Mouse (Mus musculus): Measurements from ENCODE around the gene Grb2. TPM values are rescaled to one million over a fixed set of nuclear protein-coding genes. Genes with fewer than 3 reads are reported as not detected.

Grb2 gene
- total RNA-seq, 2 experiments from 2014 or later = 188 to 210 TPM

GRCm38 (mm10) chr11:115712674-115713298 lies 4.4 kb upstream of the Grb2 start:
- DNase-seq (ENCODE audit: extremely low spot score in 1 of 2, low spot score in 1 of 2) = no peak

GRCm38 (mm10) chr11:115712268-115712667 lies 3.9 kb upstream of the Grb2 start:
- no peak for DNase-seq (ENCODE audit: extremely low spot score in 1 of 2, low spot score in 1 of 2)

- DNase-seq (ENCODE audit: extremely low spot score in 1 of 2, low spot score in 1 of 2) = no peak
These were observed 2.7 kb upstream of the Grb2 start for GRCm38 (mm10) chr11:115711133-115711532.

GRCm38 (mm10) chr11:115709829-115710559 lies 1.6 kb upstream of the Grb2 start:
- no peak for DNase-seq (ENCODE audit: extremely low spot score in 1 of 2, low spot score in 1 of 2)

DNA sequence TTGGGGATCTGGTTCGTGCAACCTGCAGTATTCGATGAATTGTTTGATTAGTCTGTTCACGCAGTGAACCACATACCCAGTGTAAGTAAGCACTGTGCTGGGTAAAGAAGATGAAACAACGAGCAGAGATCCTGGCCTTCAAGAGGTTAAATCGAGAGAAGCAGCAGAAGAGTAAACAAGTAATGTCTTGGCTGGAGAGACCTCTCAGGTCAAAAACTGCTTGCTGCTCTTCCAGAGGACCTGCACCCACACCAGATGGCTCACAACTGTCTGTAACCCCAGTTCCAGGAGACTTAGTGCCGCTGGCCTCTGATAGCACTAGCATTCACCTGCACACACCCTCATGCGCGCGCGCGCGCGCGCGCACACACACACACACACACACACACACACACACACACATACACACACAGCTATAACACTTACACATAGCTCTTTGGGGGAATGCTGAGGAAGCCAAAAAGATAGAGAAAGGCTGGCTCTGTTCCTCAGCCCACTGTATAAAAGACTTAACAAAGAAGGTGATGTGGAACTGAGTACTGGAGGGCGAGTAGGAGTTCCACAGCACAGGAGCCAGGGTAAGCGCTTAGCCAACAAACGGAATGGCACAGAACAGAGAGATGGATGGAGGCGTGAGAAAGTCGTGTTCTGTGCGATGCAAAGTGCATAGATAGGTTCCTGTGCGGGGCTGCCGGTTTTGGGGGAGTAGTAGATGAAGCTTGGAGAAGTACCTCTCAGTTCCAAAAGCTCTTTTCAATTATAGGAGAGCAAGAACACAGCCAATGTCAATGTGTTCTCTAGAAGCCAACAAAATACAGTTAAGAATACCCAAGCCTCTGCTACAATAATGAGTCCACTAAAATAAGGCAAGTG lies 795 bp upstream of the Grb2 start:
- peak; percentile 19 to 42 for DNase-seq (ENCODE audit: extremely low spot score in 1 of 2, low spot score in 1 of 2)

DNA sequence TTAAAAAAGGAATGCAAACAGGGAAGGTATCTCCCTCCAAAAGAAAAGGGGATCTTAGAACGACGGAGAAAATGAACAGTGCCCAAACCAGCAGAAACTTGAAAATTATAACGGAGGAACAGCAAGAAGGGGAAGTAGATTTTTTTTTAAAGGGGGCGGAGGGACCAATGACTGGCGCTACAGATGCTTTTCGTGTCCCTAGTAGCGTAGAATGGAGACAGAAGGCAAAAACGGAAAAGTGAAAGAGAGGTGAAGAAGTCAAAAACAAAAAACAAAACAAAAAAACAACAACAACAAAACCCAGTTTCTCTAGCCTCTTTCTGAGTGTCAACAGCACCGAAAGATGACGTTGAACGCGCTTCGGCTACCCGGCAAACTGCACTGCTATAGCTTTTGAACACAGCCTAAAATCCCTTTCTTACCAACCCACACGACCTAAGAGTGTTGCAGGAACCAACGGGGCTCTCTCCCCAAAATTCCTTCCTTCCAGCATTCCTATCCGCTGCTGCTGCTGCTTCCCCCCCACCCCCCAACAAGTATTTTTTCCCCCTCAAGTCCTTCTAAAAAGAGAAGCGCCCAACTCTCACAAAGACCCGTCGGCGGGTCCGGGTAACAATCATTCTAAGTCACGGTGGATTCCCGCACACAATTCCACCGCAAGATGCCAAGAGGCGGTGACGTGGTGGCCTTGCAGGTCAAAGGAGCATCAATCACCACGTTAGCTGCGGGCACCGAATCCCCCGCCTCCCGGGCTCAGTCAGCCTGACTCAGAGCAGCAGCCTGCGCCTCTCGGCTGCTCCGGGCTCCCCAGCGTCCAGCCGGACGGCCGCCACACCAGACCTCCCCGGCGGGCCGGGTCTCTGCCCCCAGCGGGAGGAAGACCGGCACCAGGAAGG lies 836 bp downstream of the Grb2 start:
- DNase-seq (ENCODE audit: extremely low spot score in 1 of 2, low spot score in 1 of 2) = peak in 1 of 2 experiments; percentile 24

GRCm38 (mm10) chr11:115706584-115706983 lies 1.8 kb downstream of the Grb2 start:
- no peak for DNase-seq (ENCODE audit: extremely low spot score in 1 of 2, low spot score in 1 of 2)

- no peak for DNase-seq (ENCODE audit: extremely low spot score in 1 of 2, low spot score in 1 of 2)
These were observed 2.8 kb downstream of the Grb2 start for GRCm38 (mm10) chr11:115705561-115705960.

DNA sequence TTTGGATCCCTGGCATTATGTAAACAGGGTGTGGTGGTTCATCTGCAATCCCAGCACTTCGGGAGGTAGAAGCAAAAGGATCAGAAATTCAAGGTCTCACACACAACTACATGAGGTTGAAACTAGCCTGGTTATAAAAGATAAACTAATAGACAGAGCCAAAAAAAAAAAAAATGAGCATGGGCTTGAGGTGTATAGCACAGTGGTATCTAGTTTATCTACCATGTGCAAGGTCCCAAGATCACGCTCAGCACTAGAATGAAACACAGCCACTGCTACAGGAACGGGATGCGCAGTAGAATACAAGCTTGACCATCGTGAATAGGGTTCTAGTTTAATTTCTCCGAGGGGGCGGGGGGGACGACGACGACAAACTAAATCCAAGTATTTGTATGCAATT lies 3.7 kb downstream of the Grb2 start:
- no peak for DNase-seq (ENCODE audit: extremely low spot score in 1 of 2, low spot score in 1 of 2)

DNA sequence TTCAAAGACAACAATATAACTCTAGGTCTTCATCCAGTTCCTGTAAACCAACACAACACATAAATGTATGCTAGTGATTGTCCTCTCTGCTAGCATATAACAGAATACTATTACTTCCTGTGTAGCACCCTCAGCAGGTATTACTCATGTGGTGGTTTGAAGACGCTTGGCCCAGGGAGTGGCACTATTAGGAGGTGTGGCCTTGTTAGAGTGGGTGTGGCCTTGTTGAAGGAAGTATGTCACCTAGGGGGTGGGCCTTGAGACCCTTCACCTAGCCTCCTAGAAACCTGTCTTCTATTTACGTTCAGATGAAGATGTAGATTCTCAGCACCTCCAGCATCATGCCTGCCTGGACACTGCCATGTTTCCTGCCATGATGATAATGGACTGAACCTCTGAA lies 4.9 kb downstream of the Grb2 start:
- DNase-seq (ENCODE audit: extremely low spot score in 1 of 2, low spot score in 1 of 2) = no peak

DNA sequence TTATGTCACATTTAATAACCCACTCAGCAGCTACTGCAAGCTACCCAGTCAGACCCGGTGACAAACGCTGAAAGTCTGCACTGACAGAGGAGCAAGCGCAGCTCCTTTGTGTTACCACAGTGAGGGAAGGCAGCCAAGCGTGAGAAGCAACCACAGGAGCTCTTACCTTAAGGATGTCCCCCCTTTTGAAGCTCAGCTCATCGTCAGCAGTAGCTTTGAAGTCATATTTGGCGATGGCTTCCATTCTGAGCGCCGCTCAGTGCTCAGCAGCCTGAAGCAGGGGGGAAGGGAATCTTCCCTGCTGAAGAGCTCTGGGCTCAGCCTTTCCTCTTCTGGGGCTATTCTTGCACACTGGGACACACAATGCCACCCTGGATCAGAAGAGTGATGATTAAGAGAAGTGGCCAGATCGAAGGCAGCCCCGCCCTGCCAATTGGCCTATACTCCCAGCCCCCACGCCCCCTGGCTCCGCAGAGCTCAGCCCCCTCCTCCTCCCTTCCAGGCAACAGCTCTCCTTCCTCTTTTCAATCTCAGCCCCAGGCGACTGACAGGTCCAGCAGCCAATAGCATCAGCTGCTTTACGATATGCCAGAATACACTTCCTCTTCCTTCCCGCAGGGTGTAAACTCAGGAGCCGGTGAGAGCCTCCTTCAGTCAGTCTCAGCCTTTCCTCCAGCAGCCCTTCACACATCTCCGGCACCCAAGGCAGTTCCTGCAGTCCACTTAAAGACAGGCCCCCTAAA lies 9.2 kb downstream of the Grb2 start:
- peak; percentile 73 to 86 for DNase-seq (ENCODE audit: extremely low spot score in 1 of 2, low spot score in 1 of 2)

- no peak for DNase-seq (ENCODE audit: extremely low spot score in 1 of 2, low spot score in 1 of 2)
These were observed 10.7 kb downstream of the Grb2 start for GRCm38 (mm10) chr11:115697722-115698121.

- DNase-seq (ENCODE audit: extremely low spot score in 1 of 2, low spot score in 1 of 2) = no peak
These were observed 11.3 kb downstream of the Grb2 start for GRCm38 (mm10) chr11:115697091-115697490.

DNA sequence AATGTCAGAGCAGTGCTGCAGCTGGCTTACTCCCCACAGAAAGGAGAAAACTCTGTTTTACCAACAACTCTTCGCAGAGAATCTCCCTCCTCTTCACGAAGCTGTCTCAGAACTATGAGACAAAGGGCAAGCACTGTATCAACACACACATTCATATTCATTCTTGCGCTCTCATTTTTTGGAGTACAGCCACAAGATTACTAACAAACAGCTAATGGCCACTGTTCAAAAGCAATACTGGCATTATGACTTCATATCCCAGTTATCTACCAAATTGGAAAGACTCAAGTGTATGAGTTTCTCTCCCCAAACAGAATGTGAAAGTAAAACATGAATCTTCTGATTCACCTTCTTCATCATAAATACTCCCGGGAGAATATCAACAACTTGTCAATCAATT lies 11.9 kb downstream of the Grb2 start:
- DNase-seq (ENCODE audit: extremely low spot score in 1 of 2, low spot score in 1 of 2) = no peak

GRCm38 (mm10) chr11:115693979-115694578 lies 14.3 kb downstream of the Grb2 start:
- DNase-seq (ENCODE audit: extremely low spot score in 1 of 2, low spot score in 1 of 2) = no peak

GRCm38 (mm10) chr11:115692800-115693199 lies 15.6 kb downstream of the Grb2 start:
- DNase-seq (ENCODE audit: extremely low spot score in 1 of 2, low spot score in 1 of 2) = no peak

DNA sequence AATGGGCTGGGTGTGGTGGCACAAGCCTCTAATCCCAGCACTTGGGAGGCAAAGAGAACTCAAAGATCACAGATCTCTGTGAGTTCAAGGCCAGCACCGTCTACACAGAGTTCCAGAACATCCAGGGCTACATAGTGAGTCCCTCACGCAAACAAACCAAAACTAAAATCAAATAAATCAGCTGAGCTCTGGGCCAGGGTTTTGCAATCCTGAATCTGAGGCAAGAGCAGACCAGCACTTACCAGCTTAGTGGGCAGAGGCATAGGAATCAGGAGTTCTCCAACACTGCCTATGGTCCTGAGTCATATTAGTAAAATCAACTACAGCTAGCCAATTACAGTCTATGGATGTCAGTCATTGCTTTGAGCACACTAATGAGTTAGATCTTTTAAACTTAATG lies 16.4 kb downstream of the Grb2 start:
- DNase-seq (ENCODE audit: extremely low spot score in 1 of 2, low spot score in 1 of 2) = no peak

GRCm38 (mm10) chr11:115691511-115691910 lies 16.9 kb downstream of the Grb2 start:
- no peak for DNase-seq (ENCODE audit: extremely low spot score in 1 of 2, low spot score in 1 of 2)

GRCm38 (mm10) chr11:115691013-115691412 lies 17.4 kb downstream of the Grb2 start:
- no peak for DNase-seq (ENCODE audit: extremely low spot score in 1 of 2, low spot score in 1 of 2)
